Mouse (Mus musculus): ENCODE measurements at regions not wholly inside any gene's neighbourhood (a gene's known extent, or its start where the extent isn't known, plus 50 kb on each side); places are given as distances from the start of the nearest gene placed in this dataset.

GRCm38 (mm10) chr12:85527011-85527410, 53.3 kb downstream of the Fos start:
- H3K27me3 ChIP-seq (replicated peaks) = peaks cover 31% of the 10 kb centered on the region
- H3K9me3 ChIP-seq = peaks cover 5% of the 10 kb centered on the region
- H3K4me3 ChIP-seq (replicated peaks) = no peak overlapping the region
- H3K4me1 ChIP-seq = peaks cover 15% of the 10 kb centered on the region
- TF ChIP-seq GATA1 (IDR thresholded peaks at IDR 0.05; ENCODE audit: borderline replicate concordance, low read length) (no peak), FLI1 (IDR thresholded peaks at IDR 0.05; ENCODE audit: low read length) (no peak)
- H3K36me3 ChIP-seq (replicated peaks; ENCODE audit: low read length) = no peaks in the 10 kb centered on the region

GRCm38 (mm10) chr12:85531638-85532037, 57.9 kb downstream of the Fos start:
- TF ChIP-seq GATA1 (IDR thresholded peaks at IDR 0.05; ENCODE audit: borderline replicate concordance, low read length) (no peak), FLI1 (IDR thresholded peaks at IDR 0.05; ENCODE audit: low read length) (no peak)
- no peaks in the 10 kb centered on the region for H3K36me3 ChIP-seq (replicated peaks; ENCODE audit: low read length)
- H3K27me3 ChIP-seq (replicated peaks) = peaks cover 46% of the 10 kb centered on the region
- H3K4me3 ChIP-seq (replicated peaks) = no peak overlapping the region
- peaks cover 8% of the 10 kb centered on the region for H3K9me3 ChIP-seq
- H3K4me1 ChIP-seq = peaks cover 21% of the 10 kb centered on the region

GRCm38 (mm10) chr12:85532221-85532612, 58.5 kb downstream of the Fos start:
- H3K9me3 ChIP-seq = peaks cover 8% of the 10 kb centered on the region
- peaks cover 47% of the 10 kb centered on the region for H3K27me3 ChIP-seq (replicated peaks)
- H3K4me3 ChIP-seq (replicated peaks) = no peak overlapping the region
- H3K36me3 ChIP-seq (replicated peaks; ENCODE audit: low read length) = no peaks in the 10 kb centered on the region
- peaks cover 21% of the 10 kb centered on the region for H3K4me1 ChIP-seq
- no peak for TF ChIP-seq FLI1 (IDR thresholded peaks at IDR 0.05; ENCODE audit: low read length)
- no peak for TF ChIP-seq GATA1 (IDR thresholded peaks at IDR 0.05; ENCODE audit: borderline replicate concordance, low read length)

GRCm38 (mm10) chr12:85532613-85533460, 59.1 kb downstream of the Fos start:
- Histone ChIP-seq H3K27me3 (replicated peaks) (peaks cover 48% of the 10 kb centered on the region), H3K4me1 (peaks cover 18% of the 10 kb centered on the region), H3K9me3 (peaks cover 8% of the 10 kb centered on the region), H3K36me3 (replicated peaks; ENCODE audit: low read length) (no peaks in the 10 kb centered on the region), H3K4me3 (replicated peaks) (no peak overlapping the region)
- no peak for TF ChIP-seq FLI1 (IDR thresholded peaks at IDR 0.05; ENCODE audit: low read length)
- no peak for TF ChIP-seq GATA1 (IDR thresholded peaks at IDR 0.05; ENCODE audit: borderline replicate concordance, low read length)

GRCm38 (mm10) chr12:85533603-85534002, 59.9 kb downstream of the Fos start:
- no peak overlapping the region for H3K4me3 ChIP-seq (replicated peaks)
- peaks cover 17% of the 10 kb centered on the region for H3K4me1 ChIP-seq
- H3K36me3 ChIP-seq (replicated peaks; ENCODE audit: low read length) = no peaks in the 10 kb centered on the region
- TF ChIP-seq GATA1 (IDR thresholded peaks at IDR 0.05; ENCODE audit: borderline replicate concordance, low read length) (no peak), FLI1 (IDR thresholded peaks at IDR 0.05; ENCODE audit: low read length) (no peak)
- H3K27me3 ChIP-seq (replicated peaks) = peaks cover 50% of the 10 kb centered on the region
- H3K9me3 ChIP-seq = peaks cover 8% of the 10 kb centered on the region

GRCm38 (mm10) chr12:85539423-85539822, 59.4 kb upstream of the Jdp2 start:
- H3K36me3 ChIP-seq (replicated peaks; ENCODE audit: low read length) = no peaks in the 10 kb centered on the region
- H3K9me3 ChIP-seq = peaks cover 3% of the 10 kb centered on the region; the same call in 1 of the 2 replicates
- H3K4me1 ChIP-seq = peaks cover 12% of the 10 kb centered on the region
- TF ChIP-seq FLI1 (IDR thresholded peaks at IDR 0.05; ENCODE audit: low read length) (no peak), GATA1 (IDR thresholded peaks at IDR 0.05; ENCODE audit: borderline replicate concordance, low read length) (no peak)
- peaks cover 57% of the 10 kb centered on the region for H3K27me3 ChIP-seq (replicated peaks)
- H3K4me3 ChIP-seq (replicated peaks) = no peak overlapping the region

GRCm38 (mm10) chr12:85541153-85541552, 57.7 kb upstream of the Jdp2 start:
- peak overlapping the region; percentile 71 for H3K4me3 ChIP-seq (replicated peaks)
- TF ChIP-seq GATA1 (IDR thresholded peaks at IDR 0.05; ENCODE audit: borderline replicate concordance, low read length) (no peak), FLI1 (IDR thresholded peaks at IDR 0.05; ENCODE audit: low read length) (no peak)
- peaks cover 19% of the 10 kb centered on the region for H3K4me1 ChIP-seq
- no peaks in the 10 kb centered on the region for H3K36me3 ChIP-seq (replicated peaks; ENCODE audit: low read length)
- no peaks in the 10 kb centered on the region; the same call in 1 of the 2 replicates for H3K9me3 ChIP-seq
- H3K27me3 ChIP-seq (replicated peaks) = peaks cover 58% of the 10 kb centered on the region

GRCm38 (mm10) chr12:85542881-85543280, 55.9 kb upstream of the Jdp2 start:
- Histone ChIP-seq H3K4me3 (replicated peaks) (no peak overlapping the region), H3K4me1 (peaks cover 19% of the 10 kb centered on the region), H3K27me3 (replicated peaks) (peaks cover 58% of the 10 kb centered on the region), H3K9me3 (no peaks in the 10 kb centered on the region), H3K36me3 (replicated peaks; ENCODE audit: low read length) (no peaks in the 10 kb centered on the region)
- no peak for TF ChIP-seq GATA1 (IDR thresholded peaks at IDR 0.05; ENCODE audit: borderline replicate concordance, low read length)
- TF ChIP-seq FLI1 (IDR thresholded peaks at IDR 0.05; ENCODE audit: low read length) = no peak

GRCm38 (mm10) chr12:85543520-85543919, 55.3 kb upstream of the Jdp2 start:
- H3K36me3 ChIP-seq (replicated peaks; ENCODE audit: low read length) = no peaks in the 10 kb centered on the region
- H3K4me1 ChIP-seq = peaks cover 19% of the 10 kb centered on the region
- H3K4me3 ChIP-seq (replicated peaks) = no peak overlapping the region
- peaks cover 57% of the 10 kb centered on the region for H3K27me3 ChIP-seq (replicated peaks)
- H3K9me3 ChIP-seq = no peaks in the 10 kb centered on the region
- TF ChIP-seq FLI1 (IDR thresholded peaks at IDR 0.05; ENCODE audit: low read length) (no peak), GATA1 (IDR thresholded peaks at IDR 0.05; ENCODE audit: borderline replicate concordance, low read length) (no peak)

GRCm38 (mm10) chr12:85544801-85545200, 54.0 kb upstream of the Jdp2 start:
- no peaks in the 10 kb centered on the region for H3K36me3 ChIP-seq (replicated peaks; ENCODE audit: low read length)
- TF ChIP-seq FLI1 (IDR thresholded peaks at IDR 0.05; ENCODE audit: low read length) (no peak), GATA1 (IDR thresholded peaks at IDR 0.05; ENCODE audit: borderline replicate concordance, low read length) (no peak)

More at GRCm38 (mm10) chr12:85544801-85545200, 54.0 kb upstream of the Jdp2 start:
- Histone ChIP-seq H3K27me3 (replicated peaks) (peaks cover 51% of the 10 kb centered on the region), H3K9me3 (no peaks in the 10 kb centered on the region), H3K4me1 (peaks cover 19% of the 10 kb centered on the region), H3K4me3 (replicated peaks) (no peak overlapping the region)
